Mouse (Mus musculus) adrenal gland, adult 18-20 months (tissue): Measurements from ENCODE around the gene Tcam1. TPM values are rescaled to one million over a fixed set of nuclear protein-coding genes. Genes with fewer than 3 reads are reported as not detected.

Experiments
- DNase-seq, 2 experiments: peaks; one replicate each; pipeline ENCODE4 v3.0.0; 2021 to 2022; ENCODE audit warnings: low spot score in 2 of 2
- total RNA-seq, 2 experiments: library from RNA; stranded (reverse); gene quantifications; 1 replicate in 1 of 2; 2 replicates in 1 of 2; pipeline ENCODE4 v1.2.3; 2021

Gene Tcam1
- total RNA-seq, 2 experiments from 2014 or later: 0.10 to 0.13 TPM

- peak; percentile 98 for DNase-seq
Observed at GRCm38 (mm10) chr11:106272644-106273310, 3.7 kb upstream of the Tcam1 start, which contains the start of gene Smarcd2. Gene Smarcd2 (minus strand): TSS chr11:106272972.

- no peak for DNase-seq
Observed at GRCm38 (mm10) chr11:106273311-106273684, 3.2 kb upstream of the Tcam1 start.

GRCm38 (mm10) chr11:106273811-106274210 is 2.7 kb upstream of the Tcam1 start:
- no peak for DNase-seq

- DNase-seq: no peak
Observed at GRCm38 (mm10) chr11:106274374-106274773, 2.1 kb upstream of the Tcam1 start.

- no peak for DNase-seq
Observed at GRCm38 (mm10) chr11:106274971-106275411, 1.5 kb upstream of the Tcam1 start.

- DNase-seq: no peak
Observed at GRCm38 (mm10) chr11:106282452-106282851, 6.0 kb downstream of the Tcam1 start.

- DNase-seq: no peak
Observed at GRCm38 (mm10) chr11:106283371-106283770, 6.9 kb downstream of the Tcam1 start.

GRCm38 (mm10) chr11:106284126-106284525 is 7.7 kb downstream of the Tcam1 start:
- DNase-seq: no peak

- DNase-seq: no peak
Observed at GRCm38 (mm10) chr11:106286206-106286605, 9.7 kb downstream of the Tcam1 start.

- no peak for DNase-seq
Observed at GRCm38 (mm10) chr11:106286987-106287386, 10.5 kb downstream of the Tcam1 start.

GRCm38 (mm10) chr11:106289369-106289768 is 12.9 kb downstream of the Tcam1 start:
- peak; percentile 65 for DNase-seq

GRCm38 (mm10) chr11:106290376-106290775 is 13.9 kb downstream of the Tcam1 start:
- no peak for DNase-seq

- DNase-seq: no peak
Observed at GRCm38 (mm10) chr11:106291861-106292260, 15.4 kb downstream of the Tcam1 start.

- no peak for DNase-seq
Observed at GRCm38 (mm10) chr11:106301765-106302164, 25.3 kb downstream of the Tcam1 start, which contains the start of gene Gh. Gene Gh (minus strand): TSS chr11:106301865.

- DNase-seq: peak; percentile 61 to 70
Observed at GRCm38 (mm10) chr11:106302634-106303033, 26.2 kb downstream of the Tcam1 start.

GRCm38 (mm10) chr11:106305348-106306064 is 29.0 kb downstream of the Tcam1 start:
- no peak for DNase-seq

GRCm38 (mm10) chr11:106306065-106306385 is 29.6 kb downstream of the Tcam1 start:
- no peak for DNase-seq

- no peak for DNase-seq
Observed at GRCm38 (mm10) chr11:106306758-106307157, 30.3 kb downstream of the Tcam1 start.

GRCm38 (mm10) chr11:106307432-106307831 is 31.0 kb downstream of the Tcam1 start:
- no peak for DNase-seq

GRCm38 (mm10) chr11:106308162-106308561 is 31.7 kb downstream of the Tcam1 start:
- no peak for DNase-seq

GRCm38 (mm10) chr11:106310123-106310522 is 33.7 kb downstream of the Tcam1 start:
- DNase-seq: no peak

- no peak for DNase-seq
Observed at GRCm38 (mm10) chr11:106313533-106313932, 37.1 kb downstream of the Tcam1 start.
